Mouse (Mus musculus): ENCODE data around the gene Mtrf1l.

The Mtrf1l gene

DNA sequence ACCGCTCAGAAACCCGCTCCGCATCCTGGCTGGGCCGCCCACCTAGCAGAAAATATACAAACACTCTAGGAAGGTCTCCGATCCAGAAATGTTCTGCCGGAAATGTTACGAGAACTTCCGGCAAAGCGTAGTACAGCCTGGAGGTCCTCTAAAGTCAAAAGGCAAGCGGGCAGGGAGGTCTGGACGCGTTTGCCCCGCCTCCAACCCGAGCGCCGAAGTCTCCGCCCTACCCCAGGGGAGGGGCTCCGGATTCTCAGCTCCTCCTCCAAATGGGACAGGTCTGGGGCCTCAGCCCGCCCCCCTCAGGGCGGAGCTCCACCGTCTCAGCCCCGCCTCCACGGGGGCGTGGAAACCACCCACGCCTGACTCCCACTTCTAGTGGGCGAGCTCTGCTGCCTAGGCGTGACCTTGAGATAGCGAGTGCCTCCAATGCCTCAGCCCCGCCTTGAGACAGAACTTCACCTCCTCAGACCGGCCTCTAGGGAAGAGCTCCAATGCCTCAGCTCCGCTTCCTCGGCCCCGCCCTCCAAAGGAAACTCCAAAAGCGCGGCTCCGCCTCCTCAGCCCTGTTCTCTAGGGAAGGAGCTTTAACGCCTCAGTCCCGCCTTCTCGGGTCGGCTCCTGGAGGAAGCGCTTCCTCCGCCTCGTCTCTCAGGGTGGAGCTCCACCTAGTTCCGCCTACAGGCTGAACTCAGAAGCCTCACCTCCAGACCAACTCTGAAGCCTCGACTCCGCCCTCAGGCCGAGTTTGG is at the start of gene Mtrf1l:
Gene Mtrf1l, minus strand, starts transcription at position 171 of the 752 bp plus-strand sequence.
- peak; percentile 98 for DNase-seq (ENCODE audit: low read depth, low spot score)

DNA sequence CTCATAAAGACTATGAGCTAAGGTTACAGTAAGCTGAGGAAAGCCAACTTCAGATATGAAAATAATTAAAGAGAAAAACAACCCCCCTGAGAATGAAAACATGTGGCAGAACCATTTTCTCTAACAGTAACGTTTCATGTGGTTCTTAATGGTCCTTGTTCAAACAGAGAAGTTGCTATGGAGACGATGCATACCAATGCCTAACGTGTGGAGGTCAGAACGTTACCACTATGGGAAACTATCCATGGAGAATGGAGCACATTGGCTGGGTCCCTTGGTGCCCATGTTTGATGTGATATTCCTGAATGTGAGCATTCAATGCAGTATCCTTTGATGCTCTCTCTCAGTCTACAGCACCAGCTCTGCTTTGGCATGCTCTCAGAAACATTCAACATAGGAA is 47.4 kb upstream of the Mtrf1l start:
- DNase-seq (ENCODE audit: low read depth, low spot score): peak; percentile 45

DNA sequence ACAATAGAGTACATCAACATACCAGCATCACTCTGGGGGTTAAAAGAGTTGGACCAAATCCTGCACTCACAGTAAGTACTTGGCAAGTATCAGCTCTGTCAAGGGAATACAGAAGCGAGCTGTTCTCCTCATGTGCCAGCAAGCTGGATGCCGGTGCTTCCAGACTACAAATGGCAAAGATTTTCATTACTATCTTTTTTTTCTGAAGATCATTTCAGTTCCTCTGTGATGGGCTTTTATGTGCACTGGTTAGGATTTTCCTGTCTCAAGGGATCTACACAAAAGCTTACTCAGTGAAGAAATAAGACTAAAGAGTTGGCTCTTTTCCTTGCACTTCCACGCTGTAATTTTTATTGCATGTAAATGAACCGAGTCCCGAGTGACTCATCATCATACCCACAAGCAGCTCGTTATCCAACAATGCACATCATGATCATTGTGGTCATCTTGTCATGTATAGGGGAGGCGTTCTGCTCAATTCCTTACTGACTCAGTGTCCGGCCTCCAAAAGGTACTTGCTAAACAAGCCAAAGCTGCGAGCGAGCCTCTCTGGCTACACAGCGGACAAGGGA is 44.4 kb upstream of the Mtrf1l start:
- no peak for DNase-seq (ENCODE audit: low read depth, low spot score)

DNA sequence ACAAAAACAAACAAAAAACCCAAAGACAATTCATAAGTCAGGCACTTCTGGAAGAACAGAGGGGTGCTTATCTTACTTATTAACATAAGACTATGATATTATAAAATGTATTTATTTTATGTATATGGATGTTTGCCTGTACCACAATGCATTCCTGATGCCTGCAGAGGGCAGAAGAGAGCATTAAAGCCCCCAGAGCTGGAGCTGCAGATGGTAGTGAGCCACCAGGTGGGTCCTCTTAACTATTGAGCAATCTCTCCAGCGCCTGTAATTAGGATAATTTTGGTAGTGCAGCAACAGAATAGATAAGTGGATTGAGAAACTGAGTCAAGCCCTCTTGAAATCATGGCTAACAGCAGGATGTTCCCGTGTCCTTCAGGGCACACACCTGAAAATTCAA is 42.3 kb upstream of the Mtrf1l start:
- no peak for DNase-seq (ENCODE audit: low read depth, low spot score)

DNA sequence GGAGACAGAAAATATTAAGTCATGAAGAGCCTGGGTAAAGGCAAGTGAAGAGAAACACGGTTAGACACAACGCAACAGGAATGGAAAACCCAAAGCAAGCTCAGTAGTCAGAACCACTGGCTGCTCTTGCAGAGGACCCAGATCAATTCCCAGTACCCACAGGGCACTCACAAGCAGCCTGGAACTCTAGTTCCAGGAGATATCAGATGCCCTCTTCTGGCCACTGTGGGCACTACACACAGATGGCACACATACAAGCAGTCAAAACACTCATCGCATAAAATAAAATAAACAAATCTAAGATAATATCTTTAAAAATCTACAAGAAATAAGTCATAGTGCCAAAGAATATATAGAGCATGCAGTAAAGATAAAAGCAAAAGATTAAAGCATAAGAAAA is 39.0 kb upstream of the Mtrf1l start:
- no peak for DNase-seq (ENCODE audit: low read depth, low spot score)

DNA sequence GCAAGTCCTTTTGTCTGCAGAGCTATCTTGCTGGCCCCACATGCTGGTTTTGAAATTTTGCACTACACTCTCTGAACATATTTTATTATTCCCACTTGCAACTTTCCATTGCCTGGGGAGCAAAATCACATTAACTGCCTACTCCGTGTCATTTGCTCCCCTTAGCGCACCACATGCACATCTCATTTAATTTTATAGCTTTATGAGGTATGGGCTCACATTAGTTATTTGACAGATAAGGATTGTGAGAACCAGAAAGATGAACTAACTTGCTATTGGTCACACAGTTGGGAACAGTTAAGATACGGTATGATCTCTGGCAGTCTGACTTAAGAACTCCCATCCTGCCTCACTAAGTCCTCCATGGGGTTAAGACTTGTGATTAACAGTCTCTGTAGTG is 37.1 kb upstream of the Mtrf1l start:
- peak; percentile 10 for DNase-seq (ENCODE audit: low read depth, low spot score)

DNA sequence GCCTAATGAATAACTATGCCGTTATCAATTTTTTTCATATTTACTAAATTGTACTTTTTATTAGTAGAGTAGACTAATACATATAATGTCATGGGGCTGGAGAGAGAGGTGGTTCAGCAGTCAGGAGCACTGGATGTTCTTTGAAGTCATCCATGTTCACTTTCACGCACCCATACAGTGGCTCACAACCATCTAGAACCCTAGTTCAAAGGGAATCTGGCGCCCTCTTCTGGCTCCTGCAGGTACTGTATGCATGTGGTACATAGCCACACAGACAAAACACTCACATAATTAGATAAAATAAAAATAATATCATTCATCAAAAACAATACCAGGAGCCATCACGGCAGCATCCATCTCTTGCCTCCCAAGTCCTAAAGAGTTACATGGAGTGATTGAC is 36.0 kb upstream of the Mtrf1l start:
- no peak for DNase-seq (ENCODE audit: low read depth, low spot score)

DNA sequence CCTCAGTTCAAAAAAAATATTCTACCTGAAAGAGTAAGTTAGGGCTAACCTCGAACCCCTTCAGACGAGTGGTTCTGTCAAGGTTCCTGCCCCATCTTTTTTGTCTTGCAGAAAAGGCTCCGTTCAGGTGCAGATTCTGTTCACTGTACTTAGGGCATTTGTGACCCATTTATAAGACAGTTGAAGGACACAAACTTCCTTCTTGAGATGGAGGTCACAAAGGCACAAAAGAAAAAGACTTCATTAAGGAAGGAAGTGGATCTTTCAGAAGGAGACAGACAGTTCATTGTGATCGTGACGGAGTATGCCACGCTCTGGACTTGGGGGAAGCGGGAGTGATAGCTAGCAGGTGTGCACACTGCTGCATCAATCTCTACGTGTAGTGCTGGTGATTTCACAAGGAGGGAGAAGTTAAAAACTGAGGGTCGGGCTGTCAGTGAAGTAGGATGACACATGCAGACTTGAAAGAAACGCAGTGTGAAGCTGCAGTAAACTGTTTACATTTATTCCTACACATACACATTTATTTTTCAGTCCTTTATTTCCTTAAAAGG is 34.4 kb upstream of the Mtrf1l start:
- peak; percentile 17 for DNase-seq (ENCODE audit: low read depth, low spot score)

DNA sequence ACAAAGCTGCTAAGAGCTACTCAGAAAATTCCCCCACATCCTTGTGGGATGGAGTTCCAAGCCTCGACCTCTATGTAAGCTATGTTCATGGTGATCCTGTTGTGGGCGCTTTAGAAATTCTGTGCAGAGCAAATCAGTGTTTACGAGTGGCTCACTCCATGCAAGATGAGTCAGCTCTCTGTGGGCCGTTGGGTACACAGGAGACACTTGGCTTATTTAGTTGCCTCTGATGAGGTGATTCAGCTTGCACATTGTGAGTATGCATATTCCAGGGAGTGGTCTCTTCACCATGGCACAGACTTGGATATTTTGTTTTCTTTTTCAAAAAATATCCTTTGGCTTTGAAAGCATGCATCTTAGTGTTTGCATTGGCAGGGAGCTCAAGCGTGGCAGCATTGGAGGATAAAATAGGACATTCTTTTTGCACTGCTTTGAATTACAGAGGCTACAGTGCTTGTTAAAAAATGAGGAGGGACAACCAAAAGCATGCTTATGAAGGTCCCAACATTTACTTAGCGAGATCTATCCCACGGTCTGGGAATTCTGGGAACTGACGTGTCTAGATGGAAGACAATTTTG is 29.7 kb upstream of the Mtrf1l start:
- no peak for DNase-seq (ENCODE audit: low read depth, low spot score)

DNA sequence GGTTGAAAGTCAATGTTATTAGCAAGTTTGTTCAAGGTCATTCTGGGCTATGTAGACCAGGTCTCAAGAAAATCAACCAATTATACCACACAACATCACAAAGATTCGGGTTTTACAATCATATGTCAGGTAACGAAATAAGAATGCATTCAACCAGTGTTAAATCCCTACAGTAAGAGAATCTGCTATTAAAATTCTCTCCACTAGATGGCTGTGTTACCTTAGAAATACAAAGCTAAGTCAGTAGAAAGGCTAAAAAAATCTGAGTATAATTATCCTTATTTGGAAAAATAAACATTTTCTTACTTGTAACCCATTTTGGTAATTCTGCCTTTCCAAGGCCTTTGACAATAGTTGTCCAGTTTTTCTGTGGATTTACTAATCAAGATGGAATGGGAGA is 23.2 kb upstream of the Mtrf1l start:
- DNase-seq (ENCODE audit: low read depth, low spot score): no peak

DNA sequence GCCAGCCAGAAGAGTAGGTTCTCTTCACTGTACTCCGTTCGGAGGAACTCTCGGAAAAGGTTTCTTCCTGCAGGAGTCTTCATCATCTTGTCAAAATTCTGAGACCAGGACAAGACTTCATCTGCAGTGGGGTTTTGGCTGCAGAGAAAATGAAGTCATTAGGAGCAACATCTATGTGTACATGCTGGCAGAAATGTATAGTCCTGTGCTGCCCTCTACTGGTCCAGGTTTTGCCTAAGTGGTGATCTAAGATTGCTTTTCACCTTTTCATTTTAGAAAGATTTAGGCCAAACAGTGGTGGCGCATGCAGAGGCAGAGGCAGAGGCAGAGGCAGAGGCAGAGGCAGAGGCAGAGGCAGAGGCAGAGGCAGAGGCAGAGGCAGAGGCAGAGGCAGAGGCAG is 17.7 kb upstream of the Mtrf1l start:
- peak; percentile 66 for DNase-seq (ENCODE audit: low read depth, low spot score)

DNA sequence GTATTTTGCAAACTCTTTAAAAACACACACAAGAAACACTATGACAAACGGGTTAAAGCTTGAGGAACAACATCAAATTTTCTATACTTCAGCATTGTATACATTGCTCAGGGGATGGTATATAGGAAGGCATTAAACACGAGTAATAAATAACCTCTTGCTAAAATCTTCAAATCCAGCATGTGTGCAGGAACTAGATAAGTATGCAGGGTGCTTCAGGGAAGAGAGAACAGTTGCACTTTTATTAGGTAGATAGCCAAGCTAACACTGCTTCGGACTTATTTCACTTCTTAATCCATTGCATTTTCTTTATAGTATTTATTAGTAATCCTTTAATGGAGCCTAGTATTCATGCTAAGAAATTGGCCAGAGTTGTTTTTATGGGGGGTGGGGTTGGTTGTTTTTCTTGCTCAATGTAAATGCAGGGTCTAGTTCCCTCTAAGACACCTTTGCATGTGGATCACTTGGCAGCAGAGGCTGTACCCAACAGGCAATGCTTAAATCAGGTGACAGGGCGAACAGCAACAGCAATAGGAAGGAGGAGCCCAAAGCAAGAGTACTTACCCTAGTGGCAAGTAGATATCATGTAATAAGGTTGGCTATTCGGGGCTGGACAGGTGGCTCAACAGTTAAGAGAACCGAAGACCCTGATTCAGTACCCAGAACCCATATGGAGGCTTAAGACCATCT is 2.8 kb upstream of the Mtrf1l start:
- DNase-seq (ENCODE audit: low read depth, low spot score): no peak

DNA sequence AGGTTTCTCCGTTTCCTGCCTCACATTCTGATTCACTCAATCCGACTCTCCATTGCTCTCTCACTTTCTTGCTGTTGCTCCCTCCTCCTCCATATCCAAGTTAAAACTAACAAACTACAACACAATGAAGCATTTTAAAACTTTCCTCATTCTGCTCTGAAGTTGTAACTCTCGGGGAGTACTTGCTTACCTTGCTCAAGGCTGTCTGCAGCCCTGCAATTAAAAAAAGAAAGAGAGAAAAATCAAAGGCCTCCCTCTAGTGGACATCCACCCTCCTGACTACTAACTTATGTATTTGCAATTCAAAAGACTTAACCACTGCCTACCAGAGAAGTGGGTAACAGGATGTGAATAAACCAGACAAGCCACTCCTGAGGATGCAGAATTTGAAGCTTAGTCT is 1.1 kb upstream of the Mtrf1l start:
- DNase-seq (ENCODE audit: low read depth, low spot score): peak; percentile 57

DNA sequence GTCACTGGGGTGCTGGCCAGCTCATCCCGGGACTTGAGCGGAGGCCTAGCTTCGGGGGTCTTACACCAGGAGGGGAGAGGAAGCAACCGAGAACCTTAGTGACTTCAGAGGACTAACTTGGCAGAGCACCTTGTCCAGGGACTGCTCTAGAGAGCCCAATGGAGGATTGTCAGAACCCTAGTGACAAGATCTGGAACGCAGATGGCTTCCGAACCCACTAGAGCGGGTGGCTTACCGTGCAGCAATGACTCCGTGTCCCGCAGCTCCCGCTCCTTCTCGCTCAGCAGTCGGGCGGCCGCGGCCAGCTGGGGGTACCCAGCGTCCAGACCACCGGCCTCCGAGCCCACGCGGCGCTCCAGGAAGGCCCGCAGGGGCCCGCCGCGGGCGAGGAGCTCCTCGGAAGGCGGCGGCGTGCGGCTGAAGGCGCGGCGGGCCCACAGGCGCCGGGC is 395 bp downstream of the Mtrf1l start:
- DNase-seq (ENCODE audit: low read depth, low spot score): no peak

DNA sequence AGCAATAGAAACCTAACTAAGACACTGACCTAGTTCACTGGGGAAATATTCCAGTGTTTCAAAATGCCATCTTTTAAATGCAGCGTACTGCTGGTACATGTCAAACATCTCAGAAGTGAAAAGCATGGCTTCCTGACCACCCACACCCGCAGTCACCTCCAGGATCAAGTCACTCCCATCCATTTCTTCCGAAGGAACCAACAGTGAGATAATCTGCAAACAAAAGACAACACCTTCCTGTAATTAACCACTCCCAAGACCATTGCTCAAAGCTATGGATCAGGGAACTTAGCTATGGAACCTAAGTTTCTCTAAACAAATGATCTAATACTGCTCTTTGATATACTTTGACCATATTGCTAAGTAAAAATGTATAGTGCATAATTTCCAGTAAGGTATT is 4.9 kb downstream of the Mtrf1l start:
- no peak for DNase-seq (ENCODE audit: low read depth, low spot score)

DNA sequence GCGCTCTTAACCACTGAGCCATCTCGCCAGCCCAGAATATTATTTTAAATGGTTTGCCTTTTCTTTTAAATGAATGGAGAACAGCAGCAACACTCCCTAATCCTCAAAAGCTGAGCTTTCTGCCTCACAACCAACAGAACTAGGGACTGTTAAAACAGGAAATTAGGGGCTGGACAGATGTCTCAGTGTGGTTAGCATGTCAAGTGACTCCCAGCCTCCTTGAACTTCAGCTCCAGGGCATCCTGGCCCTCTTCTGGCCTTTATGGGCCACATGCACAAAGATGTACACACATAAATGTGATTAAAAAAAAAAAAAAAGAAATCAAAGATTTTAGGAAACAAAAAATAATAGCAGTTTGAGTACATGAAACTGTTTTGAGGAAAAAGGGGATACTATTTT is 7.7 kb downstream of the Mtrf1l start:
- DNase-seq (ENCODE audit: low read depth, low spot score): no peak

DNA sequence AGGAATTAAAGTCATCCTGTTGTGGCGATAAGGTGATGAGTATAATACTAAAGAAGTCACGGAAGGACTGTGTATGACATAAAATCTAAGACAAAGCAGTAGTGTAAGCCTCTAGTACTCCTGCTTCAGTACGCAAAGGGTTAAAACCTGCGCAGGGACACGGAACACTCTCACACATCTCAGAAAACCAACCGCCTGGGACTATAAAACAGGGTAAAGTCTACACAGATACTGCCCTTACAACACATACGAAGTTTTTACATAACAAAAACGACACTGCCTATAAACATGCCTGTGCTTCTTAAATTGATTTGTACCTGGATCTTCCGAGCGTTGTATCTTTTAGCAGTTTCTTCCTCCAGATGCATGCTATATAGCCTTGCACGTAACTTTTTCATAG is 10.0 kb downstream of the Mtrf1l start:
- DNase-seq (ENCODE audit: low read depth, low spot score): no peak

DNA sequence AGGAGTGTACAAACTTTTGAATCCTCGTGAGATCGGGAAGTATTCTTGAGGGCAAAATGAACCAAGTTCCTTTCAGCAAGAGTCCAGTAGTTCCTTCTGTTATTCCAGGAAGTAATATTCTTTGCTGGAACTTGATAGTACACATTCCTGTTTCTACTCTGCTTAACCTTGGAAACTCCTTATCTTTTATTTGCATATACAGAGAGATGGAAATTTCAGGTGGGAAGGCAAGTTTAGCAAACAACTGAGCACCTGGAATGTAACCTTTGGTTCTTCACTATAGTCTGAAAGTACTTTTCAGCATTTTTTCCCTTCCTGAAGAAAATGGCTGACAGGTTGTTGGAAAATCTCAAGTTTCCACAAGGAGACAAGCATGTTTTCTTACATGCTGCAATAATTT is 16.0 kb downstream of the Mtrf1l start:
- no peak for DNase-seq (ENCODE audit: low read depth, low spot score)

DNA sequence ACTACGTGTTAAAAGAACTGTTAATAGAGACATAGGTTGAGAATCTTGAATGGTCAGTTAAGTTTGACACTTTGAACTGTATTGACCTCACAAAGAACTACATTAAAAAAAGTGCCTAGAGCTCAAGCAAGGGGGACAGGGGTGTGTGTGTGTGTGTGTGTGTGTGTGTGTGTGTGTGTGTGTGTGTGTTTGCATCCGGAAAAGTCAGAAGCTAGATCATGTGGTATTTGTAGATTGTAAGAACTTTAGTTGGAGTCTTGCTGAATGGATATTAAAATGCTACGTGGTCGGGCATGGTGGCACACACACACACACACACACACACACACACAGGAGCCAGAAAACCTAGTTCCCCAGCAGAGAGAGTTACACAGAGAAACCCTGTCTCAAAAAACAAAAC is 16.7 kb downstream of the Mtrf1l start:
- DNase-seq (ENCODE audit: low read depth, low spot score): no peak

DNA sequence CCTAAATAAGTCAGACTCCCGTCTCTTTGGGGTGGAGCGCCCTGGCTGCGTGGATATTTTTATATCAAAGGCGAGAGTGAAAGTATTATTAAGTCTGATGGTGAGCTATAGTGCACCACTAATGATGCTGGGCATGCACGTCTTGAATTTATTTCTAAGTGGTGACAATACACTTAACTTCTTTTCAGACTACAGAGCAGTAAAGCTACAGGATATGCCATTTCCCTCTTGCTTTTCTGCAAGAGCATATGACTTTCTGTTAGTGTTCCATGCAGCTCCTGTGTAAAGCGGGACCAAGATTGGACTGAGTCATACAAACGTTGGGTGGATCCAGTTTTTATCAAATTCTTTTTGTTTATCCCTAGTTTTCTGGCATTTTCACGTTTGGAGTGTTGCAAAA is 17.3 kb downstream of the Mtrf1l start:
- DNase-seq (ENCODE audit: low read depth, low spot score): no peak

DNA sequence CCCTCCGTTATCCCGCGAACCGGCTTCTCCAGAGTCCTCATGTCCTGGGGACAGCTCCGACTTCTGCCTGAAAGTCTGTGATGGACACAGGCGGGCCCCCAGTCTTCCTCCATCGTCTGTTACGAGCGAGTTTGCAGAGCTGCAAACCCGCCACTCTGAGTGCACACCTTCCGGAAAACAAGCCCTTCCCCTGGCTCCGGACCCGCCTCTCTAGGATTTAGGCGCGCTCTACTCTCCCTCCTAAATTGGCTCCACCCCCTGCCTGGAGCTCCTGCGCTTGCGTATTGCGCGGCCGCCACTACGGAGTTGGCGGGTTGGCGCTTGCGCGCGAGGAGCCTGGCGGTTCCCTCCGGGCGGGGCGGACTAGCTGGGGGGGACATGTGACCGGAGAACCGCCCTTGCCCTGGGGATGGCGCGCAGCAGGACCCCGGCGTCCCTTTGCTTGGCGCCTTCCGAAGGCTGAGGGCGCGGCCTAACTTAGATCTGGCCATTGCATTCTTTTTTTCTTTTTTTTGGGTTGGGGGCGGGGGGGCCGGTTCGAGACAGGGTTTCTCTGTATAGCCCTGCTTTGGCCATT is 17.9 kb downstream of the Mtrf1l start:
- peak; percentile 98 for DNase-seq (ENCODE audit: low read depth, low spot score)

DNA sequence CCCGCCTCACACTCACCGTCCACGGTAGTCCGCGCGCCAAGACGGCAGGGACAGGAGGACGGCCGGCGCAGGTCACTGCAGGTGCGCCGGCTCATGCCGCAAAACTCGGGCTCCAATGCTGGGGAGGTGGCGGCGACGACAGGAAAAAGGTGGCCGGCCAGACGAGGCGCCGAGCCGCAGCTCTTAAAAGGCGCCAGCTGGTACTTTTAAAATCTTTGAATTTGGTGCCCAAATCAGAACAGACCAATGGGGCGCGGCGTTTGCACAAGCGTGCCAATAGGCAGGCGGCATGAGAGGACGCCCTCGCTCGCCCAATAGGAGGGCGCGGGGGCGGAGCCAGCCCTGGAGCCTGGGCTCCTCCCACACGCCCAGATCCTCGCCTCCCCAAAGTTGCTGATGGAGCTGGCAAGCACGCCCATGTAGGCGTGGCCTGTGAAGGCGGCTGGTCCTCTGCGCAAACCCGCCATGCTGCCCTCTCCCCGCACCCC is 18.4 kb downstream of the Mtrf1l start, which contains the start of gene Fbxo5:
Gene Fbxo5, minus strand, starts transcription at position 358 of the 488 bp plus-strand sequence.
- DNase-seq (ENCODE audit: low read depth, low spot score): peak; percentile 99

All from mesoderm, embryonic 11.5 days (tissue).